Mouse (Mus musculus) limb, embryonic 14.5 days (tissue): Measurements from ENCODE around the gene Cd3g. TPM values are rescaled to one million over a fixed set of nuclear protein-coding genes. Genes with fewer than 3 reads are reported as not detected.

Source experiments
- ATAC-seq: fragments of 200-750 bp; cut with Nextera tagmentation; 2 replicates; pipeline ENCODE4 v1.8.0; 2017; ENCODE audit warnings: low read depth, moderate number of reproducible peaks, moderate TSS enrichment; ENCODE audit not compliant: low FRiP score
- DNase-seq: peaks from one replicate; pipeline ENCODE4 v3.0.0-alpha.2; 2015; ENCODE audit warnings: low spot score
- H3K27ac ChIP-seq: fragments of 300-500 bp; sonication (generic); replicated peaks from 2 replicates; pipeline ENCODE4 v1.5.1; 2014; ENCODE audit warnings: low read depth, mild to moderate bottlenecking, low read length, moderate library complexity, mixed read lengths
- H3K27me3 ChIP-seq: fragments of 300-500 bp; sonication (generic); 2 replicates; pipeline ENCODE4 v1.6.1; 2014; ENCODE audit warnings: low read length, mixed read lengths; ENCODE audit not compliant: control insufficient read depth, insufficient read depth
- H3K36me3 ChIP-seq: fragments of 300-500 bp; sonication (generic); 2 replicates; pipeline ENCODE4 v1.6.1; 2014; ENCODE audit warnings: mild to moderate bottlenecking, low read length, moderate library complexity, mixed read lengths; ENCODE audit not compliant: control insufficient read depth, insufficient read depth
- H3K4me1 ChIP-seq: fragments of 300-500 bp; sonication (generic); 2 replicates; pipeline ENCODE4 v1.6.1; 2014; ENCODE audit warnings: antibody characterized with exemption, low read length, mixed read lengths; ENCODE audit not compliant: control insufficient read depth, insufficient read depth
- H3K4me2 ChIP-seq: fragments of 300-500 bp; sonication (generic); replicated peaks from 2 replicates; pipeline ENCODE4 v1.6.1; 2014; ENCODE audit warnings: low read depth, mild to moderate bottlenecking, low read length, moderate library complexity; ENCODE audit not compliant: severe bottlenecking
- H3K4me3 ChIP-seq: fragments of 300-500 bp; sonication (generic); replicated peaks from 2 replicates; pipeline ENCODE4 v1.5.1; 2014; ENCODE audit warnings: low read length
- H3K9ac ChIP-seq: fragments of 300-500 bp; sonication (generic); 2 replicates; pipeline ENCODE4 v1.6.1; 2014; ENCODE audit warnings: mild to moderate bottlenecking, low read depth, low read length, moderate library complexity; ENCODE audit not compliant: severe bottlenecking
- H3K9me3 ChIP-seq: fragments of 300-500 bp; sonication (generic); 2 replicates; pipeline ENCODE4 v1.6.1; 2016; ENCODE audit warnings: low read length; ENCODE audit not compliant: control insufficient read depth
- POLR2A ChIP-seq: fragments of 200-500 bp; IDR thresholded peaks from 2 replicates; pipeline ENCODE4 v1.8.0; 2012; ENCODE audit warnings: inconsistent platforms, mild to moderate bottlenecking, moderate library complexity, borderline replicate concordance; ENCODE audit not compliant: insufficient read depth, insufficient read length; ENCODE audit errors: extremely low read depth
- WGBS: fragments of 180-500 bp; shearing (Covaris S2); extraction: QIAGEN DNeasy Blood & Tissue Kit; methylation state at CpG from one replicate; pipeline ENCODE4 v1.1.7; 2014; 5-methylcytosine and 5-hydroxymethylcytosine counted together
- polyA plus RNA-seq, 2 experiments: library from polyadenylated mRNA; depleted of rRNA in 1 of 2; stranded (reverse) in 1 of 2; unstranded in 1 of 2; fragments of >200 nt; fragmentation: Nextera tagmentation in 1 of 2; extraction: Ambion mirVana in 1 of 2; gene quantifications; 2 replicates each; pipeline versions ENCODE4 v1.2.1 to v1.2.3; 2012 to 2014

Cd3g gene
- polyA plus RNA-seq (2012; rRNA removed) (0.28 and 0.65 TPM in 2 replicates), polyA plus RNA-seq (2014; fragmentation: Nextera tagmentation; extraction: Ambion mirVana) (1.0 and 1.2 TPM in 2 replicates)

DNA sequence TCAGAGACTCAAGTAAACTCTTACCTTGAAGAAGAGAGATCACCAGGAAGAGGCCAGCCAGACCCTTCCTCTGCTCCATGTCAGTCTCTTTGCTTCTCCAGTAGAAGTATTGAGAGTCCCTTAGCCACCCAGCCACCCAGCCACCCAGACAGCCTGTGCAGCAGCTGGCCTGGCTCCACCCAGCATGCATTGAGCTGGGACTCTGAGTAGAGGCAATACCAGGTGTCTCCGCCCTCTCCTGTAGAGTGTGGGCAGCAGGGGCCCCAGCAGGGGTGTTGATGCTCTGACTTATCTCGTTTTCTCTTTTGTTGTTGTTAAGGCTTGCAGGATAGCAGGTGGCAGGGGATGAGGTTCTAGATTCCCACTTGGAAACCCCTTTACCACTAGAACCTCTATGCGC, at the start of gene Cd3g:
Gene Cd3g, minus strand, starts transcription at position 190 of the 400 bp plus-strand sequence.
- Histone ChIP-seq H3K36me3 (no peaks in the 10 kb centered on the region), H3K9me3 (no peaks in the 10 kb centered on the region), H3K4me2 (no peak within 1 kb of the TSS), H3K9ac (no peak within 1 kb of the TSS), H3K27me3 (no peaks in the 10 kb centered on the region), H3K4me3 (no peak within 1 kb of the TSS), H3K4me1 (no peaks in the 10 kb centered on the region), H3K27ac (no peak within 1 kb of the TSS)
- 61% methylated on average over 3 of the region's 3 CpGs for WGBS
- TF ChIP-seq POLR2A = no peak
- ATAC-seq = no peak
- no peak for DNase-seq

DNA sequence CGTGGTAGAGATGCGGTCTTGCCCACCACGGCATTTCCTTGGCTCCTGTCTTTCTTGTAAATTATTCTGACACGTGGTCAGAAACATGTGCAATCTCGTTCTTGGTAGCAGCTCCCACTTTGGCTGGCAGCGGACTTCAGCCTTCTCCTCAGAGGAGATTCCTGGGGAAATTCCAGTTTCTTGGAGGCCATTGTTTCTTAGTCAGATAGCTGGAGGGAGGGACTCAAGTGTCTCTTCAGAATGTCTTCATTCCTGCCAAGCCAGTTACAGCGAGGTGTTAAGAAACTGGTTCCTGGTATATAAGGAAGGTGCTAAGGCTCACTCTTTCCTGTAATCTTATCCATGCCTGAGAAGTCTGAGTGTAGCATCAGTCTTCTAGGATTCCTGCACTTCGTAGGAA, 47.1 kb upstream of the Cd3g start:
- WGBS = 58% methylated on average over 8 of the region's 8 CpGs
- no peak for ATAC-seq
- no peak overlapping the region for H3K9ac ChIP-seq
- no peak overlapping the region for H3K4me3 ChIP-seq
- no peaks in the 10 kb centered on the region for H3K36me3 ChIP-seq
- H3K4me1 ChIP-seq = no peaks in the 10 kb centered on the region
- DNase-seq = no peak
- no peak overlapping the region for H3K27ac ChIP-seq
- no peaks in the 10 kb centered on the region for H3K27me3 ChIP-seq
- no peak overlapping the region for H3K4me2 ChIP-seq
- H3K9me3 ChIP-seq = no peaks in the 10 kb centered on the region
- TF ChIP-seq POLR2A = no peak

DNA sequence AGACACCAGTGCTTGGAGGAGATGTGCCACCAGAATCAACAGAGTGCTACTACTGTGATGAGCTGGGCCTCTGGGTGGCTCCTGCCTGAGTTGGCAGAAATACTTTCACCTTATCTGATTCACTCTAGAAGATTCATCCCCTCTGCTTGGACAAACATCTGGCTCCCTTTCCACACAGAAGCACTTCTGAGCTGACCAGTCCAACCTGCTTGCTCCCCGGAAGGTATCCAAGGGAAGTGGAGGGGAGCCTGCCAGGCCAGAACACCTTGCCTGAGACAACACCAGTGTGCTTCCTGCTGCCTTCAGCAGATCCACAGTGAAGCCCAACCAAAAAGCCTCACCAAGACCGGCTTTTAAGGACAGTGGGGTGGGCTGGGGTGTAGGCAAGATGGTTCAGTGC, 44.0 kb upstream of the Cd3g start:
- Histone ChIP-seq H3K4me3 (no peak overlapping the region), H3K9me3 (no peaks in the 10 kb centered on the region), H3K4me2 (no peak overlapping the region), H3K4me1 (no peaks in the 10 kb centered on the region), H3K27me3 (no peaks in the 10 kb centered on the region), H3K36me3 (no peaks in the 10 kb centered on the region), H3K9ac (no peak overlapping the region), H3K27ac (no peak overlapping the region)
- no peak for TF ChIP-seq POLR2A
- whole genome bisulfite sequencing = 76% methylated on average over 2 of the region's 2 CpGs
- DNase-seq = no peak
- ATAC-seq = no peak

DNA sequence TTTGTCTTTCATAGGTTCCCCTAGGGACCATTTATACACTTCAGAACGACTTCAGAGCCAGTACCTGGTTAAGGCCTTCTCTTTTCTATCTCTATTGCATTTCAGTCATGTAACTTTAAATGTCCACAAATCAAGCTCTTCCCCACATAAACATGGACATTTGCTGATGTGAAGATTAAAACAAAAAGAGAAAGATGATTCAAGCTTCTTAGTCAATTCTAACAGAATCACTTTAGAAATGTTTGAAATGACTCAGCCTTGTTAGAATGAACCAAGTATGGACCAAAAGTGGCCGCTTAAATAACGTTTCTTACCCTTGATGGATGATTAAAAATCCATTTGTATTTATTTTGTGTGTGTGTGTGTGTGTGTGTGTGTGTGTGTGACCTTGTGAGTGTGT, 43.4 kb upstream of the Cd3g start:
- Histone ChIP-seq H3K9ac (no peak overlapping the region), H3K36me3 (no peaks in the 10 kb centered on the region), H3K9me3 (no peaks in the 10 kb centered on the region), H3K27ac (no peak overlapping the region), H3K4me2 (no peak overlapping the region), H3K27me3 (no peaks in the 10 kb centered on the region), H3K4me3 (no peak overlapping the region), H3K4me1 (no peaks in the 10 kb centered on the region)
- ATAC-seq (no peak), DNase-seq (no peak)
- no peak for TF ChIP-seq POLR2A
- 52% methylated on average over 3 of the region's 3 CpGs for WGBS

DNA sequence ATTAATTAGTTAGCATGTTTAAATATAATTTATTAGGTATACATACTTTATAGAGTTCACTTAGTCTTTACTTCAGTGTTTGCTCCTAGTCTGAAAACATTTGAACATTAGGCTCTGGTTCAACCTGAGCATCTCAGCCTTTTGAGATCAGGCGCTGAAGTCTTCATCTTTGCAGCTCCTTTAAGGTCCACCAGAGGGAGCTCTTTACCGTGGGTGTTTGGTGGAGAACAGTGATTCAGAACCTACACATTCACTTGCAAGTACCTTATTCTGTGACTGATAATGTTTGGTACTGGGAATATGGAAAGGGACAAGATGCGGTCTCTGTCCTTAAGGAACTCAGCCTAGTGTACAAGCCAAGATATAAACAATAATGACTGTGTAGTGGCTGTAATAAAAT, 42.6 kb upstream of the Cd3g start:
- DNase-seq = peak; percentile 66
- H3K4me2 ChIP-seq = no peak overlapping the region
- TF ChIP-seq POLR2A = no peak
- no peak overlapping the region for H3K9ac ChIP-seq
- H3K36me3 ChIP-seq = no peaks in the 10 kb centered on the region
- 18% methylated on average over 3 of the region's 3 CpGs for WGBS
- no peaks in the 10 kb centered on the region for H3K9me3 ChIP-seq
- no peak overlapping the region for H3K4me3 ChIP-seq
- no peak for ATAC-seq
- no peak overlapping the region for H3K27ac ChIP-seq
- no peaks in the 10 kb centered on the region for H3K4me1 ChIP-seq
- H3K27me3 ChIP-seq = no peaks in the 10 kb centered on the region

DNA sequence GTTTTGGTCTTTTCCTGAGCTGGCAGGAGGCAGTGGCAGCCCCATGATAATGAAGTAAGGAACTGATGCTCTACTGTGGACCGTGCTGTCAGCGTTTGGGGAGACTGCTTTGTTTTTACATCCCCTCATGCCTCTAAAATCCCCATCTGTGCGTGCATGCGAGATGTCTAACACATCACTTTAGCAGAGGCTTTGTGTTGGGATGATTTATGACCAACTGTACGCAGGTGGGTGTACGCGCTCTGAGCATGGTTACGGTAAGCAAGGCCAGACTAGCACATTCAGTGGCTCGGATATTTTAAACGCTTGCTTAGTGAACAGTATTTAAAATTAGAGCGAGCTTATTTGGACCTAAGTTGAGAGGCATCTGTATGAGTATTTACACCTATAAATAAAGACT, 37.8 kb upstream of the Cd3g start:
- no peak for TF ChIP-seq POLR2A
- no peaks in the 10 kb centered on the region for H3K4me1 ChIP-seq
- DNase-seq (no peak), ATAC-seq (no peak)
- no peaks in the 10 kb centered on the region for H3K36me3 ChIP-seq
- no peak overlapping the region for H3K4me3 ChIP-seq
- no peak overlapping the region for H3K27ac ChIP-seq
- 70% methylated on average over 11 of the region's 11 CpGs for whole genome bisulfite sequencing
- H3K9me3 ChIP-seq = no peaks in the 10 kb centered on the region
- no peak overlapping the region for H3K4me2 ChIP-seq
- H3K27me3 ChIP-seq = no peaks in the 10 kb centered on the region
- no peak overlapping the region for H3K9ac ChIP-seq
